Mouse (Mus musculus) midbrain, embryonic 13.5 days (tissue): ENCODE measurements around the gene Tbx21. TPM values are rescaled to one million over a fixed set of nuclear protein-coding genes. Genes with fewer than 3 reads are reported as not detected.

ENCODE experiments used
- ATAC-seq: fragments of 200-750 bp; cut with Nextera tagmentation; 2 replicates; pipeline ENCODE4 v1.8.0; 2017; ENCODE audit warnings: mild to moderate bottlenecking, moderate TSS enrichment, moderate library complexity
- H3K27ac ChIP-seq: fragments of 300-500 bp; sonication (generic); 2 replicates; pipeline ENCODE4 v1.5.1; 2015; ENCODE audit warnings: inconsistent platforms, mild to moderate bottlenecking, moderate library complexity
- H3K27me3 ChIP-seq: fragments of 300-500 bp; sonication (generic); 2 replicates; pipeline ENCODE4 v1.6.1; 2015; ENCODE audit warnings: mild to moderate bottlenecking, inconsistent platforms
- H3K36me3 ChIP-seq: fragments of 300-500 bp; sonication (generic); 2 replicates; pipeline ENCODE4 v1.6.1; 2015; ENCODE audit warnings: mild to moderate bottlenecking, inconsistent platforms
- H3K4me1 ChIP-seq: fragments of 300-500 bp; sonication (generic); replicated peaks from 2 replicates; pipeline ENCODE4 v1.6.1; 2015; ENCODE audit warnings: inconsistent platforms
- H3K4me2 ChIP-seq: fragments of 300-500 bp; sonication (generic); replicated peaks from 2 replicates; pipeline ENCODE4 v1.6.1; 2015; ENCODE audit warnings: moderate library complexity, mild to moderate bottlenecking, inconsistent platforms
- H3K4me3 ChIP-seq: fragments of 300-500 bp; sonication (generic); replicated peaks from 2 replicates; pipeline ENCODE4 v1.5.1; 2015; ENCODE audit warnings: mild to moderate bottlenecking, inconsistent platforms
- H3K9ac ChIP-seq: fragments of 300-500 bp; sonication (generic); replicated peaks from 2 replicates; pipeline ENCODE4 v1.6.1; 2015; ENCODE audit warnings: mild to moderate bottlenecking, inconsistent platforms
- H3K9me3 ChIP-seq: fragments of 300-500 bp; sonication (generic); 2 replicates; pipeline ENCODE4 v1.6.1; 2016; ENCODE audit warnings: mild to moderate bottlenecking, inconsistent platforms
- WGBS: fragments of 180-500 bp; shearing (Covaris S2); methylation state at CpG from one replicate; pipeline ENCODE4 v1.1.7; 2015; 5-methylcytosine and 5-hydroxymethylcytosine counted together
- polyA plus RNA-seq: library from polyadenylated mRNA; unstranded; fragments of >200 nt; fragmentation: Nextera tagmentation; extraction: Ambion mirVana; gene quantifications from 2 replicates; pipeline ENCODE4 v1.2.1, GENCODE M21; 2015

Gene Tbx21
- 0.08 and 0.16 TPM in 2 replicates for polyA plus RNA-seq

GRCm38 (mm10) chr11:97114671-97115601, at the start of gene Tbx21:
Gene Tbx21 (minus strand): TSS chr11:97115331.
- under 1% methylated on average over 87 of the region's 87 CpGs for WGBS
- no peaks in the 10 kb centered on the region for H3K36me3 ChIP-seq
- peaks cover 75% of the 10 kb centered on the region for H3K27me3 ChIP-seq
- ATAC-seq: no peak
- H3K4me1 ChIP-seq: peaks cover 17% of the 10 kb centered on the region
- H3K9ac ChIP-seq: 0 out of 2 replicates have a peak within 1 kb of the TSS, but pooled peaks have one; percentile 36
- H3K9me3 ChIP-seq: no peaks in the 10 kb centered on the region
- H3K27ac ChIP-seq: no peak within 1 kb of the TSS
- peak within 1 kb of the TSS; percentile 66 for H3K4me2 ChIP-seq
- H3K4me3 ChIP-seq: peak within 1 kb of the TSS; percentile 40

- Histone ChIP-seq H3K36me3 (peaks cover 96% of the 10 kb centered on the region), H3K27ac (no peak overlapping the region)
Observed at GRCm38 (mm10) chr11:97160341-97160740, 45.2 kb upstream of the Tbx21 start.

GRCm38 (mm10) chr11:97156999-97157398, 41.9 kb upstream of the Tbx21 start:
- peaks cover 72% of the 10 kb centered on the region for H3K36me3 ChIP-seq
- H3K9me3 ChIP-seq: no peaks in the 10 kb centered on the region
- no peak overlapping the region for H3K27ac ChIP-seq
- H3K4me2 ChIP-seq: no peak overlapping the region
- no peak overlapping the region for H3K4me3 ChIP-seq
- 83% methylated on average over 7 of the region's 7 CpGs for WGBS
- no peak overlapping the region for H3K9ac ChIP-seq
- ATAC-seq: no peak
- peaks cover 22% of the 10 kb centered on the region for H3K4me1 ChIP-seq
- no peaks in the 10 kb centered on the region for H3K27me3 ChIP-seq

More at GRCm38 (mm10) chr11:97160341-97160740, 45.2 kb upstream of the Tbx21 start:
- Histone ChIP-seq H3K4me2 (no peak overlapping the region), H3K4me1 (0 out of 2 replicates have a peak, but pooled peaks cover 11% of the 10 kb centered on the region), H3K4me3 (no peak overlapping the region), H3K9me3 (no peaks in the 10 kb centered on the region), H3K9ac (no peak overlapping the region), H3K27me3 (no peaks in the 10 kb centered on the region)
- no peak for ATAC-seq
- WGBS: 40% methylated on average over 6 of the region's 6 CpGs

- peaks cover 31% of the 10 kb centered on the region for H3K36me3 ChIP-seq
- ATAC-seq: no peak
- peak overlapping the region; percentile 83 for H3K4me2 ChIP-seq
- no peaks in the 10 kb centered on the region for H3K9me3 ChIP-seq
- no peak overlapping the region for H3K27ac ChIP-seq
- H3K4me3 ChIP-seq: no peak overlapping the region
- peak overlapping the region; percentile 87; the same call in 1 of the 2 replicates for H3K9ac ChIP-seq
- WGBS: 21% methylated on average over 10 of the region's 10 CpGs
- H3K4me1 ChIP-seq: peaks cover 33% of the 10 kb centered on the region
- peaks cover 16% of the 10 kb centered on the region for H3K27me3 ChIP-seq
Observed at GRCm38 (mm10) chr11:97152662-97153287, 37.6 kb upstream of the Tbx21 start.

- H3K4me1 ChIP-seq: peaks cover 33% of the 10 kb centered on the region
- H3K4me3 ChIP-seq: peak overlapping the region; percentile 75
- H3K9me3 ChIP-seq: no peaks in the 10 kb centered on the region
- 1% methylated on average over 11 of the region's 11 CpGs for WGBS
- H3K27me3 ChIP-seq: peaks cover 21% of the 10 kb centered on the region
- no peak for ATAC-seq
- peak overlapping the region; percentile 97; the same call in 1 of the 2 replicates for H3K27ac ChIP-seq
- H3K9ac ChIP-seq: peak overlapping the region; percentile 87
- H3K4me2 ChIP-seq: peak overlapping the region; percentile 83
- H3K36me3 ChIP-seq: peaks cover 27% of the 10 kb centered on the region
Observed at GRCm38 (mm10) chr11:97152023-97152426, 36.9 kb upstream of the Tbx21 start.

- peaks cover 37% of the 10 kb centered on the region for H3K4me1 ChIP-seq
- H3K27ac ChIP-seq: peak within 1 kb of the TSS; percentile 97
- ATAC-seq: peak; percentile 40; the same call in 1 of the 2 replicates
- no peaks in the 10 kb centered on the region for H3K9me3 ChIP-seq
- H3K27me3 ChIP-seq: peaks cover 21% of the 10 kb centered on the region
- 0% methylated on average over 23 of the region's 64 CpGs for WGBS
- peak within 1 kb of the TSS; percentile 75 for H3K4me3 ChIP-seq
- peak within 1 kb of the TSS; percentile 87 for H3K9ac ChIP-seq
- peaks cover 24% of the 10 kb centered on the region for H3K36me3 ChIP-seq
- peak within 1 kb of the TSS; percentile 83 for H3K4me2 ChIP-seq
Observed at GRCm38 (mm10) chr11:97151343-97151801, 36.2 kb upstream of the Tbx21 start, which contains the start of gene Tbkbp1. Gene Tbkbp1 (minus strand): TSS chr11:97151495.

- Histone ChIP-seq H3K4me3 (peak overlapping the region; percentile 75), H3K9me3 (no peaks in the 10 kb centered on the region), H3K9ac (peak overlapping the region; percentile 87), H3K27me3 (peaks cover 21% of the 10 kb centered on the region), H3K36me3 (peaks cover 24% of the 10 kb centered on the region), H3K27ac (peak overlapping the region; percentile 97), H3K4me1 (peaks cover 38% of the 10 kb centered on the region), H3K4me2 (peak overlapping the region; percentile 83)
- WGBS: under 1% methylated on average over 82 of the region's 102 CpGs
- ATAC-seq: peak; percentile 79
Observed at GRCm38 (mm10) chr11:97150411-97151330, 35.5 kb upstream of the Tbx21 start.

- WGBS: 6% methylated on average over 14 of the region's 14 CpGs
- Histone ChIP-seq H3K9ac (peak overlapping the region; percentile 87), H3K27me3 (peaks cover 21% of the 10 kb centered on the region), H3K36me3 (peaks cover 23% of the 10 kb centered on the region), H3K9me3 (no peaks in the 10 kb centered on the region), H3K4me3 (peak overlapping the region; percentile 75), H3K27ac (peak overlapping the region; percentile 97), H3K4me2 (peak overlapping the region; percentile 83), H3K4me1 (peaks cover 38% of the 10 kb centered on the region)
- no peak; the same call in none of the 2 replicates for ATAC-seq
Observed at GRCm38 (mm10) chr11:97149995-97150410, 34.9 kb upstream of the Tbx21 start.

- H3K4me1 ChIP-seq: peaks cover 38% of the 10 kb centered on the region
- H3K9me3 ChIP-seq: no peaks in the 10 kb centered on the region
- WGBS: 31% methylated on average over 9 of the region's 9 CpGs
- H3K9ac ChIP-seq: peak overlapping the region; percentile 87; the same call in 1 of the 2 replicates
- H3K4me3 ChIP-seq: peak overlapping the region; percentile 75
- H3K27ac ChIP-seq: no peak overlapping the region
- no peak for ATAC-seq
- peaks cover 21% of the 10 kb centered on the region for H3K27me3 ChIP-seq
- H3K4me2 ChIP-seq: peak overlapping the region; percentile 83
- peaks cover 26% of the 10 kb centered on the region for H3K36me3 ChIP-seq
Observed at GRCm38 (mm10) chr11:97149026-97149425, 33.9 kb upstream of the Tbx21 start.

GRCm38 (mm10) chr11:97148591-97148990, 33.5 kb upstream of the Tbx21 start:
- Histone ChIP-seq H3K27ac (no peak overlapping the region), H3K9ac (peak overlapping the region; percentile 87; the same call in 1 of the 2 replicates), H3K27me3 (peaks cover 21% of the 10 kb centered on the region), H3K4me3 (no peak overlapping the region), H3K4me1 (peaks cover 38% of the 10 kb centered on the region), H3K36me3 (peaks cover 31% of the 10 kb centered on the region), H3K9me3 (no peaks in the 10 kb centered on the region), H3K4me2 (peak overlapping the region; percentile 83)
- 39% methylated on average over 12 of the region's 12 CpGs for WGBS
- no peak for ATAC-seq

- ATAC-seq: no peak
- Histone ChIP-seq H3K27ac (no peak overlapping the region), H3K4me3 (no peak overlapping the region), H3K4me1 (peaks cover 29% of the 10 kb centered on the region), H3K9me3 (no peaks in the 10 kb centered on the region), H3K36me3 (peaks cover 41% of the 10 kb centered on the region), H3K9ac (no peak overlapping the region), H3K4me2 (no peak overlapping the region), H3K27me3 (peaks cover 23% of the 10 kb centered on the region)
- 79% methylated on average over 8 of the region's 8 CpGs for WGBS
Observed at GRCm38 (mm10) chr11:97147333-97147732, 32.2 kb upstream of the Tbx21 start.
